Mouse (Mus musculus): Measurements from ENCODE around the gene Fnbp4. TPM values are rescaled to one million over a fixed set of nuclear protein-coding genes. Genes with fewer than 3 reads are reported as not detected.

Gene Fnbp4
- polyA plus RNA-seq, 2 experiments = 79.5 to 110 TPM

DNA sequence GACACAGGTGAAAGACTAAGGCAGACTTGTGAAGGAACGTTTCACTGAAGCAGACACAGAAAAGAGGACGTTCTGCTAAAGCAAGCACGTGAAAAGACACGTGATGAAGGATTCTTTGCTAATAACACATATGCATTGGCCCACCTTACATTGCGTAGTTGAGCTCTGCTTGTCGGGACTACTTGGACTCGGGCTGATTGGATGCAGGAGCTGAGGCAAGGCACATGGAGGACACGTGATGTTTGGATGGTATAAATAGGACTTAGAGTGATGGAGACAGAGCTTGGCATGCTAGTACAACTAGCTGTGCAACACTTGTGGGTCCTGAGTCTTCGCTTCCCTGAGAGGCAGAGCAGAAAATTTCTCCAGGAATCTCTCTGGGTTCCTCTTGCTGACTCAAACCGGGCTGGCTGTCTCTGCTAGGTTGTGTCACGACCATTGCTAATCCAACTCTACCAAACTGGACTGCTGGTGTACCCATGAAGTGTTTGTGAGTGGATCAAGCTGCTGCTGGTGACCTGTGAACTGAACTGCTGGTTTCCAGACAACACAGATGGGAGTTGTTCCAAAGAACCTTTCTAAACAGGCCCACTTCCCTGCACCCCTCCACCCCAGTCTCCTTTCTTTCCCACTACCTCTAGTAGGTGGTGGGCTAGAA is 80.5 kb downstream of the Fnbp4 start:
- H3K9me3 ChIP-seq (ENCODE audit: control insufficient read depth, low read length) = no peaks in the 10 kb centered on the region
- no peak for TF ChIP-seq POLR2A (IDR thresholded peaks at IDR 0.05; ENCODE audit: borderline replicate concordance, extremely low read depth, insufficient read depth, insufficient read length)
- H3K9ac ChIP-seq (ENCODE audit: low read depth, low read length, severe bottlenecking) = no peak overlapping the region
- no peaks in the 10 kb centered on the region for H3K36me3 ChIP-seq (ENCODE audit: control insufficient read depth, insufficient read depth, low read length)
- DNase-seq (ENCODE audit: low spot score) = no peak
- H3K27ac ChIP-seq (replicated peaks; ENCODE audit: low read depth, low read length) = no peak overlapping the region
- ATAC-seq (ENCODE audit: low FRiP score, low read depth) = no peak
- H3K4me3 ChIP-seq (replicated peaks; ENCODE audit: low read length) = no peak overlapping the region
- no peaks in the 10 kb centered on the region for H3K4me1 ChIP-seq (ENCODE audit: control insufficient read depth, insufficient read depth, low read length)
- 90% methylated on average over 11 of the region's 11 CpGs for WGBS
- H3K4me2 ChIP-seq (replicated peaks; ENCODE audit: low read depth, low read length, severe bottlenecking) = no peak overlapping the region
- H3K27me3 ChIP-seq (ENCODE audit: control insufficient read depth, insufficient read depth, low read length) = no peaks in the 10 kb centered on the region

DNA sequence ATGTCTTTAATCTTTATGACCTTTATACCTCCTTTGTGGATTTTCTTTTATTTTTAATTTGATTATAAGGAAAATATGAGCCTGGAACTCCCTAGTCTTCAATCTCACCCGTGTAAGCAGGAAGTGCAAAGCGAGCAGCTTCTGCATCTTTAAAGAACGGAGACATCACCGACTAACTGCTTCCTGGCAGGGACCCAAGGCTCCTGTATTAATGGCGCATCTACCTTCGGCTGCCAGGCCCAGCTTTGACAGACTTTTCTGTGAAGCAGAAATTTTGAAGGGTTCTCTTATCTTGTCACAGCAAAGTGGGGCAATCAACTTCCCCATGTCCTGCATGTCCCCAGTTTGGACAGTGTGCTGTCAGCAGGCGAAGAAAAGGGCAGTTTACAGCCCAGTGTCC is 83.6 kb downstream of the Fnbp4 start:
- H3K4me1 ChIP-seq (ENCODE audit: control insufficient read depth, insufficient read depth, low read length) = no peaks in the 10 kb centered on the region
- DNase-seq (ENCODE audit: low spot score) = no peak

More for the DNA sequence above, 83.6 kb downstream of the Fnbp4 start:
- Histone ChIP-seq H3K27me3 (ENCODE audit: control insufficient read depth, insufficient read depth, low read length) (no peaks in the 10 kb centered on the region), H3K4me2 (replicated peaks; ENCODE audit: low read depth, low read length, severe bottlenecking) (no peak overlapping the region), H3K36me3 (ENCODE audit: control insufficient read depth, insufficient read depth, low read length) (no peaks in the 10 kb centered on the region), H3K27ac (replicated peaks; ENCODE audit: low read depth, low read length) (no peak overlapping the region), H3K9me3 (ENCODE audit: control insufficient read depth, low read length) (no peaks in the 10 kb centered on the region), H3K4me3 (replicated peaks; ENCODE audit: low read length) (no peak overlapping the region), H3K9ac (ENCODE audit: low read depth, low read length, severe bottlenecking) (no peak overlapping the region)
- no peak for ATAC-seq (ENCODE audit: low FRiP score, low read depth)
- 59% methylated on average over 7 of the region's 7 CpGs for WGBS
- no peak for TF ChIP-seq POLR2A (IDR thresholded peaks at IDR 0.05; ENCODE audit: borderline replicate concordance, extremely low read depth, insufficient read depth, insufficient read length)

Other genes starting within 250 kb of the Fnbp4 start
- gene Ptprj, start 164.7 kb upstream of the Fnbp4 start, polyA plus RNA-seq (2012; rRNA removed) = 3.9 and 4.0 TPM in 2 replicates
- 2.7 and 3.2 TPM in 2 replicates for gene Ptprj, start 164.7 kb upstream of the Fnbp4 start, polyA plus RNA-seq (2014; fragmentation: Nextera tagmentation; extraction: Ambion mirVana)
- gene Nup160, start 68.2 kb upstream of the Fnbp4 start, polyA plus RNA-seq (2012; rRNA removed) = 27.6 and 29.9 TPM in 2 replicates
- 42.0 and 43.0 TPM in 2 replicates for gene Nup160, start 68.2 kb upstream of the Fnbp4 start, polyA plus RNA-seq (2014; fragmentation: Nextera tagmentation; extraction: Ambion mirVana)
- 2.2 and 2.3 TPM in 2 replicates for gene Agbl2, start 37.4 kb downstream of the Fnbp4 start, polyA plus RNA-seq (2012; rRNA removed)
- 1.4 and 2.1 TPM in 2 replicates for gene Agbl2, start 37.4 kb downstream of the Fnbp4 start, polyA plus RNA-seq (2014; fragmentation: Nextera tagmentation; extraction: Ambion mirVana)
- 111 and 120 TPM in 2 replicates for gene Mtch2, start 101.8 kb downstream of the Fnbp4 start, polyA plus RNA-seq (2012; rRNA removed)
- 201 and 210 TPM in 2 replicates for gene Mtch2, start 101.8 kb downstream of the Fnbp4 start, polyA plus RNA-seq (2014; fragmentation: Nextera tagmentation; extraction: Ambion mirVana)
- 28.6 and 38.1 TPM in 2 replicates for gene C1qtnf4, start 140.5 kb downstream of the Fnbp4 start, polyA plus RNA-seq (2012; rRNA removed)
- 32.0 and 35.0 TPM in 2 replicates for gene C1qtnf4, start 140.5 kb downstream of the Fnbp4 start, polyA plus RNA-seq (2014; fragmentation: Nextera tagmentation; extraction: Ambion mirVana)
- 25.5 and 26.8 TPM in 2 replicates for gene Kbtbd4, start 159.4 kb downstream of the Fnbp4 start, polyA plus RNA-seq (2012; rRNA removed)
- 30.5 and 33.8 TPM in 2 replicates for gene Kbtbd4, start 159.4 kb downstream of the Fnbp4 start, polyA plus RNA-seq (2014; fragmentation: Nextera tagmentation; extraction: Ambion mirVana)
- gene Ndufs3, start 159.5 kb downstream of the Fnbp4 start, polyA plus RNA-seq (2012; rRNA removed) = 155 and 170 TPM in 2 replicates
- gene Ndufs3, start 159.5 kb downstream of the Fnbp4 start, polyA plus RNA-seq (2014; fragmentation: Nextera tagmentation; extraction: Ambion mirVana) = 207 and 219 TPM in 2 replicates
- 70.3 and 73.1 TPM in 2 replicates for gene Celf1, start 195.0 kb downstream of the Fnbp4 start, polyA plus RNA-seq (2012; rRNA removed)
- 51.5 and 52.2 TPM in 2 replicates for gene Celf1, start 195.0 kb downstream of the Fnbp4 start, polyA plus RNA-seq (2014; fragmentation: Nextera tagmentation; extraction: Ambion mirVana)

Data from limb, embryonic 14.5 days (tissue).